9 mouse cellular contexts compared by ENCODE assay signal in genomic region chr5:110376802-110377433, GRCm38 (mm10). TPM values are rescaled to one million over a fixed set of nuclear protein-coding genes. Genes with fewer than 3 reads are reported as not detected.
DNase-seq lines count a peak whose midpoint lies in the region; ATAC-seq and TF ChIP-seq lines count a peak whose summit lies in the region.
"Had no signal": no experiment of that assay in that cellular context is flagged by ENCODE, and none has a peak within 500 bp of the region (broad histone marks: within the 10 kb centered on the region; RNA-seq: fewer than 3 reads in every experiment).

No protein-coding gene starts in this region.

- H3K36me3 ChIP-seq in hindbrain, embryonic 16.5 days (ENCODE audit: control insufficient read depth, insufficient read depth, low read length) = peaks cover 25% of the 10 kb centered on the region

- no peak overlapping the region for H3K27ac ChIP-seq in hindbrain, embryonic 16.5 days (ENCODE audit: low read depth, low read length)
- H3K27ac ChIP-seq in left cerebral cortex, adult 2 months = no peak overlapping the region

- H3K9ac ChIP-seq in hindbrain, embryonic 16.5 days (ENCODE audit: low read depth, low read length) = no peak overlapping the region

- WGBS in hindbrain, embryonic 16.5 days = 54% methylated on average over 8 of the region's 8 CpGs

- H3K9me3 ChIP-seq in hindbrain, embryonic 16.5 days (ENCODE audit: control insufficient read depth, low read length) = no peaks in the 10 kb centered on the region

- intact Hi-C loops in left cerebral cortex, adult 2 months (cut with DNase I) = no loop called here

- H3K4me2 ChIP-seq in hindbrain, embryonic 16.5 days (ENCODE audit: low read length) = no peak overlapping the region

- no peaks in the 10 kb centered on the region for H3K4me1 ChIP-seq in hindbrain, embryonic 16.5 days (ENCODE audit: control insufficient read depth, insufficient read depth, low read depth, low read length)

- peak; percentile 21 for DNase-seq in NIH3T3 (ENCODE audit: low read depth)
- DNase-seq in cerebellum, adult 18-20 months = peak; percentile 91 to 92
- peak; percentile 64 to 84 for DNase-seq in left cerebral cortex, adult 2 months (ENCODE audit: extremely low spot score in 1 of 2, low spot score in 2 of 2)
- peak; percentile 49 for DNase-seq in right cerebral cortex, postnatal 25 days

- no peaks in the 10 kb centered on the region for H3K27me3 ChIP-seq in hindbrain, embryonic 16.5 days (replicated peaks; ENCODE audit: control insufficient read depth, insufficient read depth, low read length)

- TF ChIP-seq CTCF in left cerebral cortex, adult 2 months (IDR thresholded peaks at IDR 0.05) = peak; percentile 77

- H3K4me3 ChIP-seq in hindbrain, embryonic 16.5 days (ENCODE audit: low read length) = no peak overlapping the region
- H3K4me3 ChIP-seq in left cerebral cortex, adult 2 months = no peak overlapping the region

- ATAC-seq in frontal cortex, adult (ENCODE audit: low TSS enrichment) = peak; percentile 28; the same call in 1 of the 2 replicates
- ATAC-seq in hindbrain, embryonic 16.5 days = peak; percentile 13; the same call in 1 of the 2 replicates
- peak; percentile 89 for ATAC-seq in megakaryocyte progenitor cell, adult 5-6 weeks (replicated peaks; ENCODE audit: poor library complexity)
- no peak for ATAC-seq in monocyte, adult 5-6 weeks (replicated peaks; ENCODE audit: insufficient number of reproducible peaks, low FRiP score, low TSS enrichment, poor library complexity, severe bottlenecking)

RNA-seq across cellular contexts. Expression of gene Lrcol1, which starts 32.4 kb away (rescaled TPM):
- polyA plus RNA-seq in hindbrain, embryonic 16.5 days (2015; fragmentation: Nextera tagmentation; extraction: Ambion mirVana) = not detected in 2 replicates
- not detected for total RNA-seq in left cerebral cortex, adult 2 months (2021)
- total RNA-seq in megakaryocyte progenitor cell, adult 5-6 weeks (2015) = not detected in 2 replicates
- not detected in 2 replicates for total RNA-seq in megakaryocyte progenitor cell, adult 5-6 weeks (2017)
- total RNA-seq in monocyte, adult 5-6 weeks (2017) = not detected in 3 replicates
- polyA plus RNA-seq: large intestine, adult 2 months had no signal

RNA-seq across cellular contexts. Expression of gene P2rx2, which starts 33.9 kb away (rescaled TPM):
- 13.0 and 15.5 TPM in 2 replicates for polyA plus RNA-seq in hindbrain, embryonic 16.5 days (2015; fragmentation: Nextera tagmentation; extraction: Ambion mirVana)
- under 1 TPM in 1 of 2 experiments, not detected in 1; 0.26 TPM for total RNA-seq in left cerebral cortex, adult 2 months (2021)
- not detected in 2 replicates for total RNA-seq in megakaryocyte progenitor cell, adult 5-6 weeks (2015)
- total RNA-seq in megakaryocyte progenitor cell, adult 5-6 weeks (2017) = not detected in 2 replicates
- total RNA-seq in monocyte, adult 5-6 weeks (2017) = not detected in 3 replicates

Comparison
In these comparisons a context has a peak if more than half of its experiments do, and no peak if none do; other contexts are left out.
1. DNase-seq: peak in every context shown above with its lines; median percentile 92 in cerebellum, adult 18-20 months; 74 in left cerebral cortex, adult 2 months; 49 in right cerebral cortex, postnatal 25 days; 21 in NIH3T3.